Mouse (Mus musculus) embryo, embryonic 10 days (tissue): Measurements from ENCODE around the gene Slc2a1.

Experiments used
- DNase-seq: peaks from one replicate; pipeline ENCODE4 v3.0.0-alpha.2; 2015; ENCODE audit warnings: low spot score

Gene Slc2a1

DNA sequence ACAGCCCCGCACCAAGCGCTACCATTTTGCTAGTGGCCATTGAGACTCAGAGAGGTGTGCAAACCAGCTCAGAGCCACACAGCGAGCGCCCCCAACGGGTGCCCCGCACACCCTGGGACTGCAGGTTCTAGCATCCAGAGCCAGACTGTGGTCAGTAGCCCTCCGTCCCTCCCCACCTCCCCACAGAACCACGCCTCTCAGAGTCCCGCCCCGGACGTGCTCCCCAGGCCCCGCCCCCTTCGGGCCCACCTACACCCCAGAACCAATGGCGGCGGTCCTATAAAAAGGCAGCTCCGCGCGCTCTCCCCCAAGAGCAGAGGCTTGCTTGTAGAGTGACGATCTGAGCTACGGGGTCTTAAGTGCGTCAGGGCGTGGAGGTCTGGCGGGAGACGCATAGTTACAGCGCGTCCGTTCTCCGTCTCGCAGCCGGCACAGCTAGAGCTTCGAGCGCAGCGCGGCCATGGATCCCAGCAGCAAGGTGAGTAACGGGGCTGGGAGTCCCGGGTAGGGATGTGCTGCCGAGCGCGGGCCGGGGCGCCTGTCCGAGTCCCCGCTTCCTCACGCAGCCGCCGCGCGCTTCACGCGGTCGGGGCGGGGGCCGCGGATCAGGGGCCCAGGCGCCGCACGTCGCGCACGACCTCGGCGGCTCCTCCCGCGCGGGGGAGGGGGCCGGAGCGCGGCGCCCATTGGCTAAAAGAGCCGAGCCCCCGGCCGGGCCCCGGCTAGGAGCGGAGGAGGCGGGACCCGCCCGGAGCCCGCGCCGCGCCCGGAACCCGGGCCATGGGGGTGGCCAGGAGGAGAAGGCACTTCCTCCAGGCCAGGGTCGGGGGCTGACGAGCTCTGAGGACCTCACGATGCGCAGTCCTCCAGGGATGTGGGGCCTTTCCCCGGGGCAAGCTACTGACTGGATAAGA lies at the start of gene Slc2a1:
Slc2a1 (plus strand) TSS at position 217 of the 914 bp plus-strand sequence.
- peak; percentile 95 for DNase-seq

DNA sequence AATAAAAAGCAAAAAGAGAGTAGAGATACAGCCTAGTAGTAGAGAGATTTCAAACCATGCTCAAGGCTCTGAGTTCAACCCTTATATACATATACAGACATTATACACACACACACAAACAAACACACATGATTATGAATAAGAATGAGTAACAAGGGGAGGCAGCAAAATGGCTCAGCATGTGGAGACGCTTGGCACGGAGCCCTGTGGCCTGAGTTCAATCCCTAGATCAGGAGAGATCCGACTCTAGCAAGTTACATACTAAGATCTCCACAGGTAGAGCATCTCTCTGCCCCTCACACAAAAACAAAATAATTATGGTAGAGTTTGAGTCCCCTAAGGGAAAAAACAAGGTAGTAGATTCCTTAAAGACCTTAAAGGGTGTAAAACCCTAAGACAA lies 41.7 kb upstream of the Slc2a1 start:
- DNase-seq, result no peak

- no peak for DNase-seq
These were observed 41.3 kb upstream of the Slc2a1 start for GRCm38 (mm10) chr4:119067204-119067603.

DNA sequence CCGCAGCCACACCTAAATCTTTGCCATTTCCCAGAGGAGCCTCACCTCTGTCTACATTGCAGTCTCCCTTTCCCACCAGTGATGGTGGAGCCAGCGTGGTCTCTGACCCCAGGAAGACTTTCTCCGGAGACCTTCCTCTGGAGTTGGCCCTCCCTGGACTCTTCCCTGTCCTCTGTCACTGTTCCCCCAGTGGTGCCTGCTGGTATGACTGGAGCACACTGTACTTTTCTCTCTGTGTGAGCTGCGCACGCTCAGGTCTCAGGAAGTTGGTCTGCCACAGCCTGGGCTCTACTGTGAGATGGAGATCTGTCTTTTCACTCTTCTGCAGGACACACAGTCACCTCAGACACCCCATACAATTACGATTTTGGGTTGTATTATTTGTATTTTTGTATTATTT lies 39.6 kb upstream of the Slc2a1 start:
- peak; percentile 75 for DNase-seq

DNA sequence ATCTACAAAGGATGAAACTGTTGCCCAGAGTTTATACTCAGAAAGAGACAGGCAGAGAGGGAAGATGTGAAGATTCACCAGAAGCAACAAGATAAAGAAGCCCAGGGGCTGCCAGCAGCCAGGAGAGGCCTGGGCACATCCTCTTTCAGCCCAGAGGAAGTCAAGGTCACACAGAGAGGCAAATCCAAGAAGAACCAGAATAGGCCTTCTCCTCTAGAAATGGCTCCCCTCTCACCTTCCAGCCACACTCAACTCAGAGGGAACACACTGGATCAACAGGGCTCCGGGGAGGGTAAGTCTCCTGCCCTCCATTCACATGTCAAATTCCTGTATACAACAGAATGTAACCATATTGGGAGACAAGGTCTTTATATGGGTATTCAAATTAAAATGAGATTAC lies 38.3 kb upstream of the Slc2a1 start:
- no peak for DNase-seq

- no peak for DNase-seq
These were observed 37.4 kb upstream of the Slc2a1 start for GRCm38 (mm10) chr4:119070959-119071647.

DNA sequence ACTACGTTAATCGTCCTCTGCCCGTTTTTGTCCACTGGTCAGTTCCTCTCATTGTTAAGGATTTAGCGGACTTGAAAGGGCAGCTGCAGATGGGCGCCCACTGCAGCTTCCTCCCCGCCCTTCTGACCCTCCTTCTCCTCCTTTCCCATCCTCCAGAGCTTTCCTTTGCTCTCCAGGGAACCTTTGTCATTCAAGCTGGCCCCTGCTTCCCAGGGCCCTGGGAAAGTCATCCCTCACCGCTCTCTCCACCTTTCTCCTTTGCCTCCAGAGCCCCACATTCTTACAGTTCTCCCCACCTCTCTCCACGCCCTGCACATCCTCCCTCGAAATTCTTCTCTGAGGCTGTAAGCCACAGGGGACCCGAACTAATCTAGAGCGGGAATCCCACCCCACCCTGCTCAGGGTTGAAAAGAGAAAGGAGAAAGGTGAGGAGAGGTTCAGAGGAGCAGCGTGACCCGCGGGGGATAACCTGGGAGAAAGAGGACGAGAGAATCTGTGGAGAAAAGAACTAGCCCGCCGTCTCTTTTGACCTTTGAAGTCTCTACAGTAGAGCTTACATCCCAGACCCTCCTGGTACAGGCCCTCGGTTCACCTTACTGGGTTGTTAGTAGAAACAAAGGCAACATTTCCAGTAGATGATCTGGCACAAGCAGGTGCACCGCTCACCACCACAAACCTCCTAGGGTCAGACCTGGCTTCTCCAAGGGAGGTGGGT lies 36.7 kb upstream of the Slc2a1 start:
- peak; percentile 77 for DNase-seq

DNA sequence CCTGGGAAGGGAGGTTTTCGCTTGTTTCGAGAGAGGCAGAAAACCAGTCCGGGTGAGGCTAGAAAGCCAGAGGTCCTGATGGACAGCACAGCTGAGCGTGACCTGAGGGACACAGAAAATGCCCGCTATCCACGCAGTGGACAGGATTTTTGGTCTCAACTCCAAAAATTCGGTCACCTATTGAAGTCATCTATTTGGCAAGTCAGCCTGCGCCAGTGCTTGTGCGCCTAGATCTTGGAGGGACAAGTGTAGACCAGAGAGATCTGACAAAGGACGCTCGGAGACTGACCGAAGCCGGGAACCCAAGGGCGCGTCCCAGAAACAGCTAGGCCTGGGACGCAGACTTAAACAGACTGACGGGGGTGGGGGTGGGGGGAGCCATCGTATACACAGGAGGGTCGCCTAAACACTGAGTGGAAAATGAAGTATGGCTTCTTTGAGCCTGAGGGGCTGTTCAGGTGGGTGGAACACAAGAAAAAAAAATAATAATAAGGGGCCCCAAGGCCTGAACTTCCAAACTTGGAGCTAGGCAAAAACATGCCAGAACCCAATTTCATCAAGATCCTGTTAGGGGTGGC lies 36.1 kb upstream of the Slc2a1 start:
- DNase-seq, result peak; percentile 47

- DNase-seq, result peak; percentile 85
These were observed 35.5 kb upstream of the Slc2a1 start for GRCm38 (mm10) chr4:119072941-119073451.

- peak; percentile 81 for DNase-seq
These were observed 34.9 kb upstream of the Slc2a1 start for GRCm38 (mm10) chr4:119073626-119074025.

GRCm38 (mm10) chr4:119074596-119074995 lies 33.9 kb upstream of the Slc2a1 start:
- DNase-seq, result peak; percentile 31

DNA sequence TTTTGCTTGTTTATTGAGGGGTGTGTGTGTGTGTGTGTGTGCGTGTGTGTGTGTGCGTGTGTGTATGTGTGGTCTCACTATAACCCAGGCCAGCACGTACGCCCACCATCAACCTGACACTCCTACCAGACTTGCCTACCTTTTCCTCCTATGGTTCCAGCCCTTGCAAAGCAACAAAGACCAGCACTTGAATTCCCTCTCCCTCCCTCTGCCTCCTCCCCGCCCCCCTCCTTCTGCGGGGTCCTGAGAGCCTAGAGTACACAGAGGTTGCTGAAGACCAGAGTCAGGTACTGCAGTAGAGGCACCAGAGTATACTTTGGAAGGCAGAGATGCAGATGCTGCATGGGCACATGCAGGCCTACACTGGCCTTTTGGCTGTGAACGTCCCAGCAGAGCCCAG lies 33.2 kb upstream of the Slc2a1 start:
- DNase-seq, result no peak

- DNase-seq, result no peak
These were observed 32.2 kb upstream of the Slc2a1 start for GRCm38 (mm10) chr4:119076336-119076735.

- no peak for DNase-seq
These were observed 31.3 kb upstream of the Slc2a1 start for GRCm38 (mm10) chr4:119077084-119077682.

DNA sequence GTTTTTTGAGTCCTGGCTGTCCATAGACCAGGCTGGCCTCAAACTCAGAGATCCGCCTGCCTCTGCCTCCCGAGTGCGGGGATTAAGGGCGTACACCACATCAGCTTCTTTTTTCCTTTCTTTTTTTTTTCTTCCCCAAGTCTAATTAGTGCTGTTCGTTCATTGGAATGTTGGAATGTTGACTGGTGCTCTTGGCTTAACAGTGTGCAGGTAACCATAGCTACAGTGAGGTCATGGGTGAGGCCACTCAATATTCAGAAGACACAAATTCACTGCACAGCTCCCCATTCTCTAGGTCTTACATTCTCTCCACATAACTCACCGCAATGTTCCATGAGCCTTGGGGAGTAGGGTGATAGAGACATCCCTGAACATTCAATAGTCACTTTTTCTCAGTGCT lies 28.6 kb upstream of the Slc2a1 start:
- DNase-seq, result no peak

GRCm38 (mm10) chr4:119082740-119083231 lies 25.7 kb upstream of the Slc2a1 start:
- DNase-seq, result no peak

DNA sequence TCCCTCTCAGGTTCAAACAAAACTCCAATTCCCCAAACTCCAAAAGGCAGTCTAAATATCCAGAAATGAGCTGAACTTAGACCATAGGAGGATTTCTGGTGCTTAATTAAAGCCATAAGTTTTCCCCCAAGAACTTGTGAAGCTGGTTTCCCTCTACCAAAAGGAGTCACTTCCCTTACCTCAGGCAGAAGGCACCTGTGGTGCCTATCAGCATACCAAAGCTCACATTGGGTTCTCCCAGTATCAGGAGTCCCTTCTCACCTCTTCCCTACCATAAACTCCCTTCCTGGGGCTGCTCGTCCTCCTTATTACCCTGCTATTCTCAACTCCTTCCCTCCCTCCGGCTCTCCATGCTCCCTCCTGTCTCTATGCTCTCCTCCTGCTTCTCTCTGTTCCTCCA lies 20.1 kb upstream of the Slc2a1 start:
- DNase-seq, result no peak

- no peak for DNase-seq
These were observed 14.6 kb upstream of the Slc2a1 start for GRCm38 (mm10) chr4:119093890-119094289.

GRCm38 (mm10) chr4:119094987-119095386 lies 13.5 kb upstream of the Slc2a1 start:
- no peak for DNase-seq

DNA sequence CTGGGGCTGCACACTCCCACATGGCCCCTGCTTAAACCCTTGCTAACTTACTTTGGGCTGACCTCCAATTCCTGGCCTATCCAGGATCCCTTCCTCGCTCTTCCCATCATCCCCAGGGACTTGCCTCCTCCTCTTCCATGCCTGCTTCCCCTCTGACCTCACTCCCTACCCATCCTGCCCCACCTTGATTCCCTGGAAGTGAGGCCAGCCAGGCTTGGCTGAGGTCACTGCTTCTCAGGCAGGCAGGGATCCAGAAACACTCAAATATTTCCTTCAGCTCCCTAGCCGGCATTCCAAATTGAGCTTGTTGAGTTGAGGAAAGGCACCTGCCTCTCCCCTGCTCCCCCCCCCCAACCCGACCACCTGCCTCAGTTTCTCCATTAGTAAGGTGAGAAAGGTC lies 12.1 kb upstream of the Slc2a1 start:
- DNase-seq, result no peak

DNA sequence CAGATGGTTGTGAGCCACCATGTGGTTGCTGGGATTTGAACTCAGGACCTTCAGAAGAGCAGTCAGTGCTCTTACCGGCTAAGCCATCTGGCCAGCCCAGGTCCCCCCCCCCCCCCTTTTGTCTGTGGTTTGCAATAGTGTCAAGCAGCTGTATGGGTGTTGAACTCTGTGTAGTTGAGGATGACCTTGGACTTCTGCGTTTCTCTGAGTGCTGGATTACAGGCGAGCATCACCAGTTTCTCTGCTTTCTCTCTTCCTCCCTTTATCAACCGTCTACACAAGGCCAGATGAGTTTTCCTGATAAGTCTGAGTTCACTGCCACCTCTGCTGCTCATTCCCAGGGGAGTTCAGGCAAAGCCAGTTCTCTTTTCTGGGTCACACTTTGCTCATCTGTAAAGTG lies 11.1 kb upstream of the Slc2a1 start:
- DNase-seq, result no peak
